Mouse (Mus musculus): ENCODE results near the gene Gm47791.

GRCm38 (mm10) chr1:82783559-82783958, 12.5 kb upstream of the Gm47791 start:
- TF ChIP-seq POLR2A (IDR thresholded peaks at IDR 0.05; ENCODE audit: insufficient read depth, low read length) = no peak
- no peak for TF ChIP-seq CTCF (IDR thresholded peaks at IDR 0.05; ENCODE audit: low read depth, low read length)
